ENCODE assay signal across 9 mouse cellular contexts in the genomic region with DNA sequence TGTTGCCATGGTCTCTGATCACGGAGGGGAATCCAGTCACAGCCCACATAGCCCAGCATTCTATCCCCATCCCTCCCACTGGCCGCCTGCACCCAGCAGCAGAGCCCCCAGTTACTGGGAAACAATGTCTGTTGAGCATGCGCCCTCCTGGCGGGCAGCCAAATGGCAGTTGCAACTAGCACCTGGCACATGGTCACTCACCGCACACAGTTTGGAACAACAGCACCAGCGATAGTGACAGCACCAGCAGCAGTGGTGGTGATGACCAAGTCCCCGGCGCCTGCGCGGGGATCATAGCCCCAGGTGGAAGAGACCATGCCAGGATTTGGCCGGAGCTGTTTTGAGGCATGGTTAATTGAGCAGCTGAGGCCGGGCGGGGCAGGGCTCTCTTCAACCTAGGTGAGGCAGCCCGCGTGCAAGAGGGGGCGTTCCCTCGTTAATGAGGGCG. TPM values are rescaled to one million over a fixed set of nuclear protein-coding genes. Genes with fewer than 3 reads are reported as not detected.
A peak's percentile ranks its signal among the peaks of the same experiment; 100 is the strongest.
DNase-seq lines count a peak whose midpoint lies in the region; ATAC-seq and TF ChIP-seq lines count a peak whose summit lies in the region.
"Had no signal": no experiment of that assay in that cellular context is flagged by ENCODE, and none has a peak within 500 bp of the region (broad histone marks: within the 10 kb centered on the region; RNA-seq: fewer than 3 reads in every experiment).

A gene (minus strand): TSS at position 346 of the 448 bp plus-strand sequence.

- no peaks in the 10 kb centered on the region for H3K36me3 ChIP-seq in midbrain, embryonic 11.5 days (ENCODE audit: control insufficient read depth, insufficient read depth, low read length)
- no peaks in the 10 kb centered on the region for H3K36me3 ChIP-seq in midbrain, embryonic 15.5 days (replicated peaks)
- no peaks in the 10 kb centered on the region for H3K36me3 ChIP-seq in heart, embryonic 14.5 days (ENCODE audit: control insufficient read depth, insufficient read depth, low read length)
- H3K36me3 ChIP-seq: liver, embryonic 13.5 days had no signal

- no peaks in the 10 kb centered on the region for H3K4me1 ChIP-seq in midbrain, embryonic 11.5 days (ENCODE audit: control insufficient read depth, insufficient read depth, low read length)
- no peaks in the 10 kb centered on the region for H3K4me1 ChIP-seq in midbrain, embryonic 15.5 days
- peaks cover 0 to 5% of the 10 kb centered on the region in 2 experiments; a peak in 1 of 4 replicates for H3K4me1 ChIP-seq in heart, embryonic 14.5 days (ENCODE audit: control insufficient read depth in 2 of 2, insufficient read depth in 2 of 2, low read length in 2 of 2)
- H3K4me1 ChIP-seq: liver, embryonic 13.5 days had no signal

- no peak for TF ChIP-seq CTCF in layer of hippocampus, adult 2 months (conservative IDR thresholded peaks at IDR 0.05)

- DNase-seq in midbrain, embryonic 11.5 days (ENCODE audit: low spot score, missing footprints), result no peak
- DNase-seq in cerebellum, postnatal 36 days, result peak; percentile 28 to 47
- DNase-seq in layer of hippocampus, adult 2 months (ENCODE audit: low spot score in 2 of 2), result peak; percentile 17 to 19
- DNase-seq in lung, postnatal 25 days (ENCODE audit: low spot score), result peak; percentile 22
- no peak for DNase-seq in thymus, postnatal 36 days
- DNase-seq in urinary bladder, postnatal 36 days (ENCODE audit: low spot score in 2 of 2), result no peak
- DNase-seq: liver, embryonic 13.5 days had no signal

- H3K27ac ChIP-seq in midbrain, embryonic 11.5 days (ENCODE audit: low read depth, low read length), result no peak within 1 kb of the TSS
- H3K27ac ChIP-seq in midbrain, embryonic 15.5 days, result no peak within 1 kb of the TSS
- no peak within 1 kb of the TSS for H3K27ac ChIP-seq in heart, embryonic 14.5 days (replicated peaks in 1 of 2; ENCODE audit: control insufficient read depth in 1 of 2, insufficient read depth in 1 of 2, low read depth in 2 of 2, low read length in 2 of 2)
- H3K27ac ChIP-seq in layer of hippocampus, adult 2 months, result no peak within 1 kb of the TSS
- H3K27ac ChIP-seq: liver, embryonic 13.5 days had no signal

- WGBS in midbrain, embryonic 11.5 days, result 64% methylated on average over 18 of the region's 18 CpGs
- 67% methylated on average over 18 of the region's 18 CpGs for WGBS in midbrain, embryonic 15.5 days
- WGBS in heart, embryonic 14.5 days, result 30% methylated on average over 18 of the region's 18 CpGs

- H3K4me3 ChIP-seq in midbrain, embryonic 11.5 days (ENCODE audit: low read depth, low read length), result no peak within 1 kb of the TSS
- no peak within 1 kb of the TSS for H3K4me3 ChIP-seq in midbrain, embryonic 15.5 days
- no peak within 1 kb of the TSS for H3K4me3 ChIP-seq in heart, embryonic 14.5 days (ENCODE audit: control insufficient read depth in 1 of 2, insufficient read depth in 1 of 2, low read depth in 1 of 2, low read length in 2 of 2)
- peak within 1 kb of the TSS; percentile 29 for H3K4me3 ChIP-seq in layer of hippocampus, adult 2 months
- H3K4me3 ChIP-seq: liver, embryonic 13.5 days had no signal

- ATAC-seq in midbrain, embryonic 11.5 days (ENCODE audit: low FRiP score), result 0 out of 2 replicates have a peak, but pooled peaks have one; percentile 11
- no peak for ATAC-seq in midbrain, embryonic 15.5 days (replicated peaks)
- peak; percentile 21; the same call in 1 of the 2 replicates for ATAC-seq in heart, embryonic 14.5 days (ENCODE audit: insufficient number of reproducible peaks, insufficient read depth, low FRiP score, low read depth)

- H3K9me3 ChIP-seq in midbrain, embryonic 11.5 days (ENCODE audit: control insufficient read depth, low read length), result no peaks in the 10 kb centered on the region
- H3K9me3 ChIP-seq in midbrain, embryonic 15.5 days, result no peaks in the 10 kb centered on the region
- H3K9me3 ChIP-seq in heart, embryonic 14.5 days (ENCODE audit: control insufficient read depth, low read length), result no peaks in the 10 kb centered on the region
- H3K9me3 ChIP-seq: liver, embryonic 13.5 days had no signal

- no peak within 1 kb of the TSS for H3K9ac ChIP-seq in midbrain, embryonic 11.5 days (ENCODE audit: low read length)
- H3K9ac ChIP-seq in midbrain, embryonic 15.5 days, result no peak within 1 kb of the TSS
- no peak within 1 kb of the TSS for H3K9ac ChIP-seq in heart, embryonic 14.5 days (ENCODE audit: low read length)
- H3K9ac ChIP-seq: liver, embryonic 13.5 days had no signal

- H3K27me3 ChIP-seq in midbrain, embryonic 11.5 days (ENCODE audit: control insufficient read depth, insufficient read depth, low read length), result no peaks in the 10 kb centered on the region
- no peaks in the 10 kb centered on the region for H3K27me3 ChIP-seq in midbrain, embryonic 15.5 days (replicated peaks)
- H3K27me3 ChIP-seq in heart, embryonic 14.5 days (ENCODE audit: control insufficient read depth, insufficient read depth, low read length), result no peaks in the 10 kb centered on the region
- H3K27me3 ChIP-seq: liver, embryonic 13.5 days had no signal

- no peak within 1 kb of the TSS for H3K4me2 ChIP-seq in midbrain, embryonic 11.5 days
- no peak within 1 kb of the TSS for H3K4me2 ChIP-seq in midbrain, embryonic 15.5 days
- peak within 1 kb of the TSS; percentile 44 for H3K4me2 ChIP-seq in heart, embryonic 14.5 days (ENCODE audit: low read length)
- H3K4me2 ChIP-seq: liver, embryonic 13.5 days had no signal

RNA-seq across cellular contexts. Expression of the gene that starts here (rescaled TPM):
- polyA plus RNA-seq in midbrain, embryonic 11.5 days (2014; fragmentation: Nextera tagmentation; extraction: Ambion mirVana), result not detected in 2 replicates
- polyA plus RNA-seq in midbrain, embryonic 15.5 days (2015; fragmentation: Nextera tagmentation; extraction: Ambion mirVana), result not detected in 2 replicates
- not detected in 2 replicates for polyA plus RNA-seq in heart, embryonic 14.5 days (2014; fragmentation: Nextera tagmentation; extraction: Ambion mirVana)
- total RNA-seq in layer of hippocampus, adult 2 months (2021), result not detected
- polyA plus RNA-seq: liver, embryonic 13.5 days had no signal

Comparison
In these comparisons a context has a peak if more than half of its experiments do, and no peak if none do; other contexts are left out.
1. Peak in ATAC-seq in midbrain, embryonic 11.5 days; RNA of the gene not detected or under 1 TPM.
2. Peak in ATAC-seq and H3K4me2 ChIP-seq in heart, embryonic 14.5 days; RNA of the gene not detected or under 1 TPM.
3. Peak in DNase-seq and H3K4me3 ChIP-seq in layer of hippocampus, adult 2 months; RNA of the gene not detected or under 1 TPM.
4. DNase-seq: peak in cerebellum, postnatal 36 days (2 of 2) and lung, postnatal 25 days (single experiment); none in midbrain, embryonic 11.5 days (single experiment), thymus, postnatal 36 days (0 of 2) and urinary bladder, postnatal 36 days (0 of 2).